Mouse (Mus musculus): ENCODE measurements at regions not wholly inside any gene's neighbourhood (a gene's known extent, or its start where the extent isn't known, plus 50 kb on each side); places are given as distances from the start of the nearest gene placed in this dataset.

DNA sequence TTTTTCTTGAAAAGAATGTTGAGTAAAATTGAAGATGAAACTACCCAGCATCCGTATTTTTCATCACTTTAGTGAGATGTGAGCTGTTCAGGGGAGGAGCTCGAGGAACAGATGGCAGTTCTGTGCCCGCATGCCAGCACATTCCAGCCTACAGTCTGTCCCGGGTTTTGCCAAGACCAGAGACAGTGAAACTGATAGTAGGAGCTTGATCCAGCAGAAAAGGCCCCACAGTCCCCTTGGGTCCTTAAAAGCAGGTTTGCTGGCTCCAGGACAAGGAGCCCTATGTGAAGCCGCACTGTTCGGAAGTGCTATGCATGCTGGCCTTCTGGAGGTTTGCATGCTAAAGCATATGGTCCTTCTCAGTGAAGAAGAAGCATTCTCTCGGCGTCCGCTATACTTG is 93.7 kb upstream of the Cblb start:
- H3K4me3 ChIP-seq (ENCODE audit: low read depth, low read length), result no peak overlapping the region
- H3K4me2 ChIP-seq (replicated peaks; ENCODE audit: low read depth, low read length), result no peak overlapping the region
- TF ChIP-seq EP300 (IDR thresholded peaks at IDR 0.05) (no peak), CTCF (IDR thresholded peaks at IDR 0.05) (no peak)
- no peaks in the 10 kb centered on the region for H3K36me3 ChIP-seq (ENCODE audit: insufficient read depth, low read length)
- no peak overlapping the region for H3K9ac ChIP-seq (replicated peaks; ENCODE audit: low read depth)
- DNase-seq (ENCODE audit: low spot score), result no peak
- no peak overlapping the region for H3K27ac ChIP-seq (ENCODE audit: low read length)
- no peaks in the 10 kb centered on the region for H3K27me3 ChIP-seq (replicated peaks; ENCODE audit: insufficient read depth, low read length)
- no peak for ATAC-seq
- whole genome bisulfite sequencing, result 81% methylated on average over 9 of the region's 9 CpGs
- no peaks in the 10 kb centered on the region for H3K4me1 ChIP-seq (ENCODE audit: insufficient read depth, low read depth, low read length)
- H3K9me3 ChIP-seq (ENCODE audit: low read length), result no peaks in the 10 kb centered on the region

DNA sequence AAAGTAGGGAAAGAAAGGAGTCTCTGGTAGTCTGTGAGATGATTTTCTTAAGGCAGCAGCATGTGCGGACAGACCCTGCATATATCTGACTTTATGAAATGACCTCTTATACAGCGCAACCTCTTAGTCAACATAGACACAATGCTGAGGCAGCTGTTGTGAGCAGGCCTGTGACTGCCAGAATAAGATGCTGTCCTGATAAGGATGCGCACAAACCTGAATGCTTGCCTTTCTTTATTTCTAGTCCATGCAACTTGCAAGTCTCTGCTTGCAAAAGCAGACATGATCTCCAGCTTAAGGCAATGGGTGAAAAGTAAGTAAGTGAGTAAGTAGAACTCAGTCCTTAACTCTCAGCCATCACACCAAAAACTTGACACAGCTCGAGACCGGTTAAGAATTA is 92.0 kb upstream of the Cblb start:
- Histone ChIP-seq H3K9ac (replicated peaks; ENCODE audit: low read depth) (no peak overlapping the region), H3K4me2 (replicated peaks; ENCODE audit: low read depth, low read length) (no peak overlapping the region), H3K4me3 (ENCODE audit: low read depth, low read length) (no peak overlapping the region), H3K4me1 (ENCODE audit: insufficient read depth, low read depth, low read length) (no peaks in the 10 kb centered on the region), H3K36me3 (ENCODE audit: insufficient read depth, low read length) (no peaks in the 10 kb centered on the region), H3K27me3 (replicated peaks; ENCODE audit: insufficient read depth, low read length) (no peaks in the 10 kb centered on the region), H3K9me3 (ENCODE audit: low read length) (no peaks in the 10 kb centered on the region), H3K27ac (ENCODE audit: low read length) (no peak overlapping the region)
- no peak for DNase-seq (ENCODE audit: low spot score)
- no peak for TF ChIP-seq CTCF (IDR thresholded peaks at IDR 0.05)
- no peak for TF ChIP-seq EP300 (IDR thresholded peaks at IDR 0.05)
- ATAC-seq, result no peak
- WGBS, result 70% methylated on average over 5 of the region's 5 CpGs

DNA sequence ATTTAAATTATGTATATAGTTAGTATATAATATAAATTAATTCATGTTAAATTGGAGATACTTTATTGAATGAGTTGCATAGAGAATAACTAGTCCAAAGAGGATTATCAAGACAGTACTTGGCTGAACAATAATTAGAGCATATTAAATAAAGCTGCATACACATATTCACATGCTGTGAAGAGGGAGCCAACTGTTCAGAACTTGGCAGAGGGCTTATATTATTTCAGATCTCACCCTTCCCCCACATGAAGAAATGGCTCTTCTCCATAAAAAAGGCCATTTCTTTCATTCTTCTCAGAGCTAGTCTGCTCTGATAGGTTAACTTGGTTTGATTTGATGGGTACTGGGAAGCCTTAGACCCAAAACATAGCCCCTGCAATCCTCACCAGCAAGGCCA is 90.5 kb upstream of the Cblb start:
- Histone ChIP-seq H3K4me1 (ENCODE audit: insufficient read depth, low read depth, low read length) (no peaks in the 10 kb centered on the region), H3K4me2 (replicated peaks; ENCODE audit: low read depth, low read length) (no peak overlapping the region), H3K9ac (replicated peaks; ENCODE audit: low read depth) (no peak overlapping the region), H3K27me3 (replicated peaks; ENCODE audit: insufficient read depth, low read length) (no peaks in the 10 kb centered on the region), H3K4me3 (ENCODE audit: low read depth, low read length) (no peak overlapping the region), H3K27ac (ENCODE audit: low read length) (no peak overlapping the region), H3K36me3 (ENCODE audit: insufficient read depth, low read length) (no peaks in the 10 kb centered on the region), H3K9me3 (ENCODE audit: low read length) (no peaks in the 10 kb centered on the region)
- TF ChIP-seq EP300 (IDR thresholded peaks at IDR 0.05), result no peak
- TF ChIP-seq CTCF (IDR thresholded peaks at IDR 0.05), result no peak
- DNase-seq (ENCODE audit: low spot score) (no peak), ATAC-seq (no peak)

DNA sequence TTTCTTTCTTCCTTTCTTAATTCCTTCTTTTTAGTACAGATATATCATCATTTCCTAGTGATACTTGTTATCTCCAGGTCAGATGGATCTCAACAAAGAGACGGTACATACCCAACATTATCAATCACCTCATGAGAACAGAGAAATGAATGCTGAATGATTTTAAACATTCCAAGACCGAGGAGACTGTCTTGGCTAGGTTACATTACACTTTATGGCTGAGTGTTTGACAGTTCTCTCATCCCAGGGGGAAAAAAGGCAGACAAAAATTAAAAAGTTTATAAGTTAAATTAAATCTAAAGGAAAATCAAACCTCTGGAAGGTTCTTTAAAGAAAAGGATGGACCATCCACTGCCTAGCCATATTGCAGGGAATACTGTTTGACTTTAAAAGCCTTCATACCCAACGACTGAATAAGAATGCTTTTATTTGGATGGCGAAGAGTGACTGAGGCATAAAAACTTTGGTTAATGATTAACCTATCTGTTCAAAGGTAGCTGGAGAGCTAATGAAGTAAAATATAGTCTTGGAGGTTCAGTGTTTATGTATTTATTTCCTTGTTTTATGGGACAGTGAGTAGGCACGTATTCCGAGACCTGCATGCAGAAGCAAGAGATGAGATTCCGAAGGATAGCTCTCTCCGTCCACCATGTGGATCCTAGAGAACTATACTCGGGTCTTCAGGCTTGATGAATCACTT is 88.4 kb upstream of the Cblb start:
- Histone ChIP-seq H3K36me3 (ENCODE audit: insufficient read depth, low read length) (no peaks in the 10 kb centered on the region), H3K9ac (replicated peaks; ENCODE audit: low read depth) (no peak overlapping the region), H3K27ac (ENCODE audit: low read length) (no peak overlapping the region), H3K27me3 (replicated peaks; ENCODE audit: insufficient read depth, low read length) (no peaks in the 10 kb centered on the region), H3K9me3 (ENCODE audit: low read length) (no peaks in the 10 kb centered on the region), H3K4me3 (ENCODE audit: low read depth, low read length) (no peak overlapping the region), H3K4me1 (ENCODE audit: insufficient read depth, low read depth, low read length) (no peaks in the 10 kb centered on the region), H3K4me2 (replicated peaks; ENCODE audit: low read depth, low read length) (no peak overlapping the region)
- DNase-seq (ENCODE audit: low spot score) (no peak), ATAC-seq (no peak)
- no peak for TF ChIP-seq EP300 (IDR thresholded peaks at IDR 0.05)
- no peak for TF ChIP-seq CTCF (IDR thresholded peaks at IDR 0.05)
- 77% methylated on average over 9 of the region's 9 CpGs for WGBS

GRCm38 (mm10) chr16:51967051-51967845 is 63.8 kb upstream of the Cblb start:
- no peaks in the 10 kb centered on the region for H3K9me3 ChIP-seq (ENCODE audit: low read length)
- ATAC-seq (peak; percentile 33; the same call in 1 of the 2 replicates), DNase-seq (ENCODE audit: low spot score) (peak; percentile 62)
- no peak overlapping the region for H3K4me3 ChIP-seq (ENCODE audit: low read depth, low read length)
- H3K4me2 ChIP-seq (replicated peaks; ENCODE audit: low read depth, low read length), result no peak overlapping the region
- TF ChIP-seq CTCF (IDR thresholded peaks at IDR 0.05), result no peak
- no peak for TF ChIP-seq EP300 (IDR thresholded peaks at IDR 0.05)
- H3K27me3 ChIP-seq (replicated peaks; ENCODE audit: insufficient read depth, low read length), result no peaks in the 10 kb centered on the region
- no peaks in the 10 kb centered on the region for H3K4me1 ChIP-seq (ENCODE audit: insufficient read depth, low read depth, low read length)
- H3K9ac ChIP-seq (replicated peaks; ENCODE audit: low read depth), result no peak overlapping the region
- no peak overlapping the region for H3K27ac ChIP-seq (ENCODE audit: low read length)
- WGBS, result 63% methylated on average over 6 of the region's 6 CpGs
- H3K36me3 ChIP-seq (ENCODE audit: insufficient read depth, low read length), result no peaks in the 10 kb centered on the region

Data from lung, postnatal 0 days (tissue).